Mouse (Mus musculus) midbrain, embryonic 13.5 days (tissue): ENCODE data around the gene St6galnac3. TPM values are rescaled to one million over a fixed set of nuclear protein-coding genes. Genes with fewer than 3 reads are reported as not detected.

ENCODE experiments used
- ATAC-seq: fragments of 200-750 bp; cut with Nextera tagmentation; 2 replicates; pipeline ENCODE4 v1.8.0; 2017; ENCODE audit warnings: mild to moderate bottlenecking, moderate TSS enrichment, moderate library complexity
- H3K27ac ChIP-seq: fragments of 300-500 bp; sonication (generic); 2 replicates; pipeline ENCODE4 v1.5.1; 2015; ENCODE audit warnings: inconsistent platforms, mild to moderate bottlenecking, moderate library complexity
- H3K27me3 ChIP-seq: fragments of 300-500 bp; sonication (generic); 2 replicates; pipeline ENCODE4 v1.6.1; 2015; ENCODE audit warnings: mild to moderate bottlenecking, inconsistent platforms
- H3K36me3 ChIP-seq: fragments of 300-500 bp; sonication (generic); 2 replicates; pipeline ENCODE4 v1.6.1; 2015; ENCODE audit warnings: mild to moderate bottlenecking, inconsistent platforms
- H3K4me1 ChIP-seq: fragments of 300-500 bp; sonication (generic); replicated peaks from 2 replicates; pipeline ENCODE4 v1.6.1; 2015; ENCODE audit warnings: inconsistent platforms
- H3K4me2 ChIP-seq: fragments of 300-500 bp; sonication (generic); replicated peaks from 2 replicates; pipeline ENCODE4 v1.6.1; 2015; ENCODE audit warnings: moderate library complexity, mild to moderate bottlenecking, inconsistent platforms
- H3K4me3 ChIP-seq: fragments of 300-500 bp; sonication (generic); replicated peaks from 2 replicates; pipeline ENCODE4 v1.5.1; 2015; ENCODE audit warnings: mild to moderate bottlenecking, inconsistent platforms
- H3K9ac ChIP-seq: fragments of 300-500 bp; sonication (generic); replicated peaks from 2 replicates; pipeline ENCODE4 v1.6.1; 2015; ENCODE audit warnings: mild to moderate bottlenecking, inconsistent platforms
- H3K9me3 ChIP-seq: fragments of 300-500 bp; sonication (generic); 2 replicates; pipeline ENCODE4 v1.6.1; 2016; ENCODE audit warnings: mild to moderate bottlenecking, inconsistent platforms
- WGBS: fragments of 180-500 bp; shearing (Covaris S2); methylation state at CpG from one replicate; pipeline ENCODE4 v1.1.7; 2015; 5-methylcytosine and 5-hydroxymethylcytosine counted together
- polyA plus RNA-seq: library from polyadenylated mRNA; unstranded; fragments of >200 nt; fragmentation: Nextera tagmentation; extraction: Ambion mirVana; gene quantifications from 2 replicates; pipeline ENCODE4 v1.2.1, GENCODE M21; 2015

The St6galnac3 gene
- polyA plus RNA-seq, 1 experiment from 2014 or later: 26.7 TPM

- H3K4me1 ChIP-seq: no peaks in the 10 kb centered on the region
- WGBS: 86% methylated on average over 6 of the region's 6 CpGs
- no peak overlapping the region for H3K27ac ChIP-seq
- no peak overlapping the region for H3K4me2 ChIP-seq
- H3K4me3 ChIP-seq: no peak overlapping the region
- no peaks in the 10 kb centered on the region for H3K36me3 ChIP-seq
- H3K9ac ChIP-seq: no peak overlapping the region
- H3K9me3 ChIP-seq: no peaks in the 10 kb centered on the region
- no peaks in the 10 kb centered on the region for H3K27me3 ChIP-seq
- no peak for ATAC-seq
Observed at GRCm38 (mm10) chr3:153749359-153749758, 24.4 kb upstream of the St6galnac3 start.

- no peaks in the 10 kb centered on the region for H3K4me1 ChIP-seq
- H3K27me3 ChIP-seq: no peaks in the 10 kb centered on the region
- no peaks in the 10 kb centered on the region for H3K36me3 ChIP-seq
- no peak overlapping the region for H3K27ac ChIP-seq
- H3K4me2 ChIP-seq: no peak overlapping the region
- ATAC-seq: no peak
- H3K9ac ChIP-seq: no peak overlapping the region
- H3K9me3 ChIP-seq: no peaks in the 10 kb centered on the region
- H3K4me3 ChIP-seq: no peak overlapping the region
- 90% methylated on average over 3 of the region's 3 CpGs for WGBS
Observed at GRCm38 (mm10) chr3:153748293-153748692, 23.3 kb upstream of the St6galnac3 start.

- H3K27me3 ChIP-seq: no peaks in the 10 kb centered on the region
- H3K4me1 ChIP-seq: no peaks in the 10 kb centered on the region
- no peaks in the 10 kb centered on the region for H3K36me3 ChIP-seq
- no peaks in the 10 kb centered on the region for H3K9me3 ChIP-seq
- H3K27ac ChIP-seq: no peak overlapping the region
- H3K4me3 ChIP-seq: no peak overlapping the region
- no peak for ATAC-seq
- no peak overlapping the region for H3K4me2 ChIP-seq
- 73% methylated on average over 3 of the region's 3 CpGs for WGBS
- no peak overlapping the region for H3K9ac ChIP-seq
Observed at GRCm38 (mm10) chr3:153745099-153745498, 20.1 kb upstream of the St6galnac3 start.

GRCm38 (mm10) chr3:153744447-153744846 lies 19.5 kb upstream of the St6galnac3 start:
- H3K4me3 ChIP-seq: no peak overlapping the region
- H3K9ac ChIP-seq: no peak overlapping the region
- no peaks in the 10 kb centered on the region for H3K36me3 ChIP-seq
- no peaks in the 10 kb centered on the region for H3K9me3 ChIP-seq
- ATAC-seq: no peak
- H3K4me1 ChIP-seq: no peaks in the 10 kb centered on the region
- H3K4me2 ChIP-seq: no peak overlapping the region
- no peak overlapping the region for H3K27ac ChIP-seq
- no peaks in the 10 kb centered on the region for H3K27me3 ChIP-seq
- 90% methylated on average over 6 of the region's 6 CpGs for WGBS

- Histone ChIP-seq H3K36me3 (no peaks in the 10 kb centered on the region), H3K27ac (no peak overlapping the region), H3K4me3 (no peak overlapping the region), H3K27me3 (no peaks in the 10 kb centered on the region), H3K4me2 (no peak overlapping the region), H3K9ac (no peak overlapping the region), H3K9me3 (no peaks in the 10 kb centered on the region), H3K4me1 (peaks cover 21% of the 10 kb centered on the region)
- WGBS: 87% methylated on average over 7 of the region's 7 CpGs
- ATAC-seq: no peak
Observed at GRCm38 (mm10) chr3:153741800-153742199, 16.8 kb upstream of the St6galnac3 start.

GRCm38 (mm10) chr3:153739351-153739750 lies 14.4 kb upstream of the St6galnac3 start:
- H3K4me1 ChIP-seq: peaks cover 40% of the 10 kb centered on the region
- no peaks in the 10 kb centered on the region for H3K36me3 ChIP-seq
- no peak for ATAC-seq
- no peak overlapping the region for H3K27ac ChIP-seq
- 79% methylated on average over 8 of the region's 8 CpGs for WGBS
- no peak overlapping the region for H3K9ac ChIP-seq
- H3K9me3 ChIP-seq: no peaks in the 10 kb centered on the region
- H3K4me2 ChIP-seq: no peak overlapping the region
- H3K27me3 ChIP-seq: no peaks in the 10 kb centered on the region
- no peak overlapping the region for H3K4me3 ChIP-seq

GRCm38 (mm10) chr3:153738421-153738820 lies 13.4 kb upstream of the St6galnac3 start:
- H3K27ac ChIP-seq: no peak overlapping the region; the same call in 1 of the 2 replicates
- no peak overlapping the region for H3K9ac ChIP-seq
- H3K36me3 ChIP-seq: no peaks in the 10 kb centered on the region
- H3K9me3 ChIP-seq: no peaks in the 10 kb centered on the region
- H3K4me1 ChIP-seq: peaks cover 40% of the 10 kb centered on the region
- ATAC-seq: peak; percentile 70
- H3K4me2 ChIP-seq: no peak overlapping the region
- no peak overlapping the region for H3K4me3 ChIP-seq
- WGBS: 32% methylated on average over 10 of the region's 10 CpGs
- H3K27me3 ChIP-seq: no peaks in the 10 kb centered on the region

- ATAC-seq: peak; percentile 46; the same call in 1 of the 2 replicates
- no peaks in the 10 kb centered on the region for H3K9me3 ChIP-seq
- no peak overlapping the region for H3K4me2 ChIP-seq
- H3K36me3 ChIP-seq: no peaks in the 10 kb centered on the region
- H3K27me3 ChIP-seq: no peaks in the 10 kb centered on the region
- no peak overlapping the region for H3K4me3 ChIP-seq
- no peak overlapping the region for H3K9ac ChIP-seq
- peaks cover 45% of the 10 kb centered on the region for H3K4me1 ChIP-seq
- H3K27ac ChIP-seq: no peak overlapping the region
- WGBS: 68% methylated on average over 16 of the region's 16 CpGs
Observed at GRCm38 (mm10) chr3:153736756-153737280, 11.8 kb upstream of the St6galnac3 start.

- no peaks in the 10 kb centered on the region for H3K27me3 ChIP-seq
- WGBS: 75% methylated on average over 13 of the region's 13 CpGs
- H3K4me3 ChIP-seq: no peak overlapping the region
- no peak overlapping the region for H3K9ac ChIP-seq
- H3K4me1 ChIP-seq: peaks cover 46% of the 10 kb centered on the region
- H3K36me3 ChIP-seq: no peaks in the 10 kb centered on the region
- no peak for ATAC-seq
- H3K27ac ChIP-seq: 0 out of 2 replicates have a peak overlapping the region, but pooled peaks have one; percentile 25
- H3K4me2 ChIP-seq: no peak overlapping the region
- H3K9me3 ChIP-seq: no peaks in the 10 kb centered on the region
Observed at GRCm38 (mm10) chr3:153735796-153736549, 11.0 kb upstream of the St6galnac3 start.

GRCm38 (mm10) chr3:153734741-153735140 lies 9.8 kb upstream of the St6galnac3 start:
- no peaks in the 10 kb centered on the region for H3K9me3 ChIP-seq
- H3K27me3 ChIP-seq: no peaks in the 10 kb centered on the region
- H3K27ac ChIP-seq: no peak overlapping the region
- no peak for ATAC-seq
- WGBS: 55% methylated on average over 10 of the region's 10 CpGs
- H3K36me3 ChIP-seq: no peaks in the 10 kb centered on the region
- H3K9ac ChIP-seq: no peak overlapping the region
- peaks cover 46% of the 10 kb centered on the region for H3K4me1 ChIP-seq
- no peak overlapping the region for H3K4me2 ChIP-seq
- H3K4me3 ChIP-seq: no peak overlapping the region

GRCm38 (mm10) chr3:153733364-153734159 lies 8.6 kb upstream of the St6galnac3 start:
- H3K4me3 ChIP-seq: no peak overlapping the region
- H3K9ac ChIP-seq: no peak overlapping the region
- H3K4me1 ChIP-seq: peaks cover 41% of the 10 kb centered on the region
- H3K4me2 ChIP-seq: no peak overlapping the region
- 89% methylated on average over 4 of the region's 4 CpGs for WGBS
- H3K9me3 ChIP-seq: no peaks in the 10 kb centered on the region
- no peaks in the 10 kb centered on the region for H3K36me3 ChIP-seq
- no peak overlapping the region for H3K27ac ChIP-seq
- H3K27me3 ChIP-seq: no peaks in the 10 kb centered on the region
- ATAC-seq: no peak

GRCm38 (mm10) chr3:153732749-153733148 lies 7.8 kb upstream of the St6galnac3 start:
- no peak overlapping the region for H3K4me3 ChIP-seq
- H3K4me1 ChIP-seq: peaks cover 33% of the 10 kb centered on the region
- no peak overlapping the region for H3K4me2 ChIP-seq
- no peak for ATAC-seq
- H3K9me3 ChIP-seq: no peaks in the 10 kb centered on the region
- WGBS: 32% methylated on average over 6 of the region's 6 CpGs
- H3K9ac ChIP-seq: no peak overlapping the region
- H3K36me3 ChIP-seq: no peaks in the 10 kb centered on the region
- no peak overlapping the region for H3K27ac ChIP-seq
- H3K27me3 ChIP-seq: no peaks in the 10 kb centered on the region
